Mouse (Mus musculus) thymus, adult 2 months (tissue): ENCODE measurements around the gene Ccdc9b. TPM values are rescaled to one million over a fixed set of nuclear protein-coding genes. Genes with fewer than 3 reads are reported as not detected.

Experiments used
- DNase-seq: peaks from one replicate; pipeline ENCODE4 v3.0.0; 2021
- H3K27ac ChIP-seq: fragments of 200-500 bp; 2 replicates; pipeline ENCODE4 v1.5.1; 2012; ENCODE audit warnings: low read length, control low read depth; ENCODE audit not compliant: control insufficient read depth, insufficient read depth
- H3K27me3 ChIP-seq: fragments of 200-500 bp; 2 replicates; pipeline ENCODE4 v1.6.1; 2012; ENCODE audit warnings: mild to moderate bottlenecking, low read length, moderate library complexity, mixed read lengths; ENCODE audit not compliant: control insufficient read depth, insufficient read depth
- H3K36me3 ChIP-seq: fragments of 200-500 bp; 2 replicates; pipeline ENCODE4 v1.6.1; 2012; ENCODE audit warnings: mild to moderate bottlenecking, low read length, moderate library complexity; ENCODE audit not compliant: control insufficient read depth, insufficient read depth
- H3K4me1 ChIP-seq: fragments of 200-500 bp; replicated peaks from 2 replicates; pipeline ENCODE4 v1.6.1; 2012; ENCODE audit warnings: low read length; ENCODE audit not compliant: control insufficient read depth, insufficient read depth
- H3K4me3 ChIP-seq: fragments of 200-500 bp; 2 replicates; pipeline ENCODE4 v1.5.1; 2012; ENCODE audit warnings: mild to moderate bottlenecking, low read length, control low read depth, moderate library complexity; ENCODE audit not compliant: control insufficient read depth, insufficient read depth
- CTCF ChIP-seq: fragments of 200-500 bp; IDR thresholded peaks from 2 replicates; pipeline ENCODE4 v1.5.1; 2012; ENCODE audit warnings: mild to moderate bottlenecking, control low read depth, low read length, moderate library complexity, borderline replicate concordance; ENCODE audit not compliant: control insufficient read depth, poor library complexity, insufficient read depth; ENCODE audit errors: extremely low read depth
- POLR2A ChIP-seq: fragments of 200-500 bp; IDR thresholded peaks from 2 replicates; pipeline ENCODE4 v1.6.1; 2012; ENCODE audit warnings: mild to moderate bottlenecking, low read length, control low read depth, moderate library complexity; ENCODE audit not compliant: control insufficient read depth, poor library complexity, insufficient read depth; ENCODE audit errors: extremely low read depth
- WGBS: fragments of 180-500 bp; shearing (Covaris S2); methylation state at CpG from one replicate; pipeline ENCODE4 v1.1.7; 2018; 5-methylcytosine and 5-hydroxymethylcytosine counted together
- polyA plus RNA-seq: library from polyadenylated mRNA; depleted of rRNA; stranded (reverse); fragments of >200 nt; gene quantifications from 2 replicates; pipeline ENCODE4 v1.2.3, GENCODE M21; 2012

Gene Ccdc9b
- polyA plus RNA-seq, 1 experiment = 1.8 TPM

- TF ChIP-seq POLR2A (no peak), CTCF (0 out of 2 replicates have a peak, but pooled peaks have one; percentile 35)
- H3K27me3 ChIP-seq = no peaks in the 10 kb centered on the region
- H3K4me1 ChIP-seq = peaks cover 8% of the 10 kb centered on the region; the same call in 1 of the 2 replicates
- peak; percentile 85 for DNase-seq
- no peak within 1 kb of the TSS for H3K27ac ChIP-seq
- H3K36me3 ChIP-seq = no peaks in the 10 kb centered on the region
- no peak within 1 kb of the TSS for H3K4me3 ChIP-seq
- WGBS = 12% methylated on average over 39 of the region's 39 CpGs
Observed at GRCm38 (mm10) chr2:118779504-118780480, 17.3 kb upstream of the Ccdc9b start, which contains the start of gene Disp2. Disp2 (plus strand) TSS chr2:118779719.

- 52% methylated on average over 10 of the region's 10 CpGs for WGBS
- Histone ChIP-seq H3K27me3 (no peaks in the 10 kb centered on the region), H3K4me3 (no peak overlapping the region)
Observed at GRCm38 (mm10) chr2:118779065-118779464, 16.6 kb upstream of the Ccdc9b start.

GRCm38 (mm10) chr2:118778418-118778817 is 16.0 kb upstream of the Ccdc9b start:
- no peaks in the 10 kb centered on the region for H3K36me3 ChIP-seq
- TF ChIP-seq POLR2A (no peak), CTCF (no peak)
- no peaks in the 10 kb centered on the region for H3K27me3 ChIP-seq
- 83% methylated on average over 4 of the region's 4 CpGs for whole genome bisulfite sequencing
- H3K27ac ChIP-seq = no peak overlapping the region
- peaks cover 8% of the 10 kb centered on the region; the same call in 1 of the 2 replicates for H3K4me1 ChIP-seq
- DNase-seq = no peak
- H3K4me3 ChIP-seq = no peak overlapping the region

More at GRCm38 (mm10) chr2:118779065-118779464, 16.6 kb upstream of the Ccdc9b start:
- H3K27ac ChIP-seq = no peak overlapping the region
- H3K4me1 ChIP-seq = peaks cover 8% of the 10 kb centered on the region; the same call in 1 of the 2 replicates
- no peaks in the 10 kb centered on the region for H3K36me3 ChIP-seq
- no peak for TF ChIP-seq POLR2A
- no peak for TF ChIP-seq CTCF
- DNase-seq = no peak

GRCm38 (mm10) chr2:118776295-118776694 is 13.8 kb upstream of the Ccdc9b start:
- no peaks in the 10 kb centered on the region for H3K27me3 ChIP-seq
- no peaks in the 10 kb centered on the region for H3K36me3 ChIP-seq
- no peak overlapping the region for H3K4me3 ChIP-seq
- no peak for TF ChIP-seq POLR2A
- no peak for TF ChIP-seq CTCF
- peaks cover 8% of the 10 kb centered on the region; the same call in 1 of the 2 replicates for H3K4me1 ChIP-seq
- 69% methylated on average over 2 of the region's 2 CpGs for WGBS
- no peak overlapping the region for H3K27ac ChIP-seq
- DNase-seq = no peak

GRCm38 (mm10) chr2:118775846-118776245 is 13.4 kb upstream of the Ccdc9b start:
- DNase-seq = no peak
- H3K4me3 ChIP-seq = no peak overlapping the region
- H3K27me3 ChIP-seq = no peaks in the 10 kb centered on the region
- H3K36me3 ChIP-seq = no peaks in the 10 kb centered on the region
- no peak overlapping the region for H3K27ac ChIP-seq
- no peak for TF ChIP-seq POLR2A
- H3K4me1 ChIP-seq = peaks cover 8% of the 10 kb centered on the region; the same call in 1 of the 2 replicates
- WGBS = 72% methylated on average over 4 of the region's 4 CpGs

- Histone ChIP-seq H3K4me3 (no peak overlapping the region), H3K27ac (no peak overlapping the region), H3K36me3 (no peaks in the 10 kb centered on the region), H3K4me1 (peaks cover 8% of the 10 kb centered on the region; the same call in 1 of the 2 replicates), H3K27me3 (no peaks in the 10 kb centered on the region)
- no peak for DNase-seq
- no peak for TF ChIP-seq CTCF
- TF ChIP-seq POLR2A = no peak
- WGBS = 4% methylated on average over 1 of the region's 1 CpGs
Observed at GRCm38 (mm10) chr2:118775396-118775795, 12.9 kb upstream of the Ccdc9b start.

GRCm38 (mm10) chr2:118774536-118774935 is 12.1 kb upstream of the Ccdc9b start:
- Histone ChIP-seq H3K36me3 (no peaks in the 10 kb centered on the region), H3K27ac (no peak overlapping the region), H3K27me3 (no peaks in the 10 kb centered on the region), H3K4me3 (no peak overlapping the region), H3K4me1 (no peaks in the 10 kb centered on the region)
- WGBS = 41% methylated on average over 2 of the region's 2 CpGs
- DNase-seq = no peak
- TF ChIP-seq POLR2A (no peak), CTCF (no peak)
